Mouse (Mus musculus): ENCODE results near the gene Klhl5.

- TF ChIP-seq POLR2AphosphoS2 (IDR thresholded peaks at IDR 0.05; ENCODE audit: insufficient read length, low read depth) (no peak), REST (IDR thresholded peaks at IDR 0.05; ENCODE audit: insufficient read depth, insufficient read length) (no peak), POLR2A (IDR thresholded peaks at IDR 0.05; ENCODE audit: insufficient read length, low read depth) (no peak), E2F4 (IDR thresholded peaks at IDR 0.05; ENCODE audit: insufficient read depth) (no peak), USF1 (IDR thresholded peaks at IDR 0.05; ENCODE audit: low read depth) (no peak)
These were observed 62.9 kb downstream of the Klhl5 start for GRCm38 (mm10) chr5:65170206-65170605.
